Mouse (Mus musculus): ENCODE data around the gene Uba52. TPM values are rescaled to one million over a fixed set of nuclear protein-coding genes. Genes with fewer than 3 reads are reported as not detected.

The Uba52 gene
- 632 and 635 TPM in 2 replicates for polyA plus RNA-seq (2012; rRNA removed)

GRCm38 (mm10) chr8:70510228-70510915, at the start of gene Uba52:
Uba52 (minus strand) TSS chr8:70510801.

GRCm38 (mm10) chr8:70539077-70539813, 28.6 kb upstream of the Uba52 start, which contains the start of gene Ell:
Ell (plus strand) TSS chr8:70539457.

GRCm38 (mm10) chr8:70527512-70528181, 17.0 kb upstream of the Uba52 start, which contains the start of the genes Fkbp8 and Kxd1:
Fkbp8 (plus strand) TSS chr8:70527724.
Kxd1 (minus strand) TSS chr8:70527956.

GRCm38 (mm10) chr8:70506328-70507026, 4.1 kb downstream of the Uba52 start, which contains the start of gene Rex1bd:
Rex1bd (minus strand) TSS chr8:70506752.

GRCm38 (mm10) chr8:70492664-70493640, 17.6 kb downstream of the Uba52 start, which contains the start of gene Crlf1:
Crlf1 (plus strand) TSS chr8:70493158.

GRCm38 (mm10) chr8:70486941-70487520, 23.6 kb downstream of the Uba52 start, which contains the start of gene Tmem59l:
Tmem59l (minus strand) TSS chr8:70487358.

GRCm38 (mm10) chr8:70476333-70477268, 34.0 kb downstream of the Uba52 start, which contains the start of gene Klhl26:
Klhl26 (minus strand) TSS chr8:70476968.

Other genes starting within 250 kb of the Uba52 start
- gene Homer3, start 228.0 kb downstream of the Uba52 start, polyA plus RNA-seq (2012; rRNA removed) = 16.3 and 20.1 TPM in 2 replicates
- gene Ddx49, start 208.3 kb downstream of the Uba52 start, polyA plus RNA-seq (2012; rRNA removed) = 27.2 and 35.4 TPM in 2 replicates
- 316 and 417 TPM in 2 replicates for gene Cope, start 208.3 kb downstream of the Uba52 start, polyA plus RNA-seq (2012; rRNA removed)
- 0.60 and 0.78 TPM in 2 replicates for gene Cers1, start 195.0 kb downstream of the Uba52 start, polyA plus RNA-seq (2012; rRNA removed)
- gene Gdf1, start 181.0 kb downstream of the Uba52 start, polyA plus RNA-seq (2012; rRNA removed) = 2.0 and 2.2 TPM in 2 replicates
- gene Upf1, start 157.5 kb downstream of the Uba52 start, polyA plus RNA-seq (2012; rRNA removed) = 19.1 and 21.6 TPM in 2 replicates
- 0.14 and 0.28 TPM in 2 replicates for gene Comp, start 137.2 kb downstream of the Uba52 start, polyA plus RNA-seq (2012; rRNA removed)
- gene Crtc1, start 71.2 kb downstream of the Uba52 start, polyA plus RNA-seq (2012; rRNA removed) = 9.5 and 10.2 TPM in 2 replicates
- gene Klhl26, start 33.8 kb downstream of the Uba52 start, polyA plus RNA-seq (2012; rRNA removed) = 20.8 and 22.8 TPM in 2 replicates
- gene Tmem59l, start 23.4 kb downstream of the Uba52 start, polyA plus RNA-seq (2012; rRNA removed) = 1.1 and 2.1 TPM in 2 replicates
- gene Crlf1, start 17.6 kb downstream of the Uba52 start, polyA plus RNA-seq (2012; rRNA removed) = 3.8 and 8.9 TPM in 2 replicates
- 97.6 and 155 TPM in 2 replicates for gene Rex1bd, start 4.0 kb downstream of the Uba52 start, polyA plus RNA-seq (2012; rRNA removed)
- gene Fkbp8, start 16.9 kb upstream of the Uba52 start, polyA plus RNA-seq (2012; rRNA removed) = 182 and 242 TPM in 2 replicates
- 39.8 and 46.2 TPM in 2 replicates for gene Kxd1, start 17.2 kb upstream of the Uba52 start, polyA plus RNA-seq (2012; rRNA removed)
- 18.0 and 18.3 TPM in 2 replicates for gene Ell, start 28.7 kb upstream of the Uba52 start, polyA plus RNA-seq (2012; rRNA removed)
- 48.7 and 85.8 TPM in 2 replicates for gene Isyna1, start 83.6 kb upstream of the Uba52 start, polyA plus RNA-seq (2012; rRNA removed)
- gene Ssbp4, start 98.1 kb upstream of the Uba52 start, polyA plus RNA-seq (2012; rRNA removed) = 157 and 297 TPM in 2 replicates
- 2.1 and 5.5 TPM in 2 replicates for gene Lrrc25, start 105.4 kb upstream of the Uba52 start, polyA plus RNA-seq (2012; rRNA removed)
- 1.5 and 4.3 TPM in 2 replicates for gene Gdf15, start 121.7 kb upstream of the Uba52 start, polyA plus RNA-seq (2012; rRNA removed)
- 6.0 and 8.1 TPM in 2 replicates for gene Pgpep1, start 149.6 kb upstream of the Uba52 start, polyA plus RNA-seq (2012; rRNA removed)
- gene Lsm4, start 162.4 kb upstream of the Uba52 start, polyA plus RNA-seq (2012; rRNA removed) = 43.4 and 55.5 TPM in 2 replicates
- gene Jund, start 188.1 kb upstream of the Uba52 start, polyA plus RNA-seq (2012; rRNA removed) = 305 and 826 TPM in 2 replicates
- gene Iqcn, start 192.7 kb upstream of the Uba52 start, polyA plus RNA-seq (2012; rRNA removed) = 0.01 and 0.06 TPM in 2 replicates
- gene Gm3336, start 207.7 kb upstream of the Uba52 start, polyA plus RNA-seq (2012; rRNA removed) = 78.8 and 98.8 TPM in 2 replicates
- gene Pde4c, start 212.9 kb upstream of the Uba52 start, polyA plus RNA-seq (2012; rRNA removed) = 4.4 and 8.1 TPM in 2 replicates
- gene Rab3a, start 243.9 kb upstream of the Uba52 start, polyA plus RNA-seq (2012; rRNA removed) = 26.6 and 31.2 TPM in 2 replicates

Measured in stomach, adult 2 months (tissue).